Mouse (Mus musculus): Measurements from ENCODE around the gene Tnn. TPM values are rescaled to one million over a fixed set of nuclear protein-coding genes. Genes with fewer than 3 reads are reported as not detected.
A peak's percentile ranks its signal among the peaks of the same experiment; 100 is the strongest.

Gene Tnn
- polyA plus RNA-seq, 2 experiments from 2014 or later: 0.07 to 0.13 TPM

DNA sequence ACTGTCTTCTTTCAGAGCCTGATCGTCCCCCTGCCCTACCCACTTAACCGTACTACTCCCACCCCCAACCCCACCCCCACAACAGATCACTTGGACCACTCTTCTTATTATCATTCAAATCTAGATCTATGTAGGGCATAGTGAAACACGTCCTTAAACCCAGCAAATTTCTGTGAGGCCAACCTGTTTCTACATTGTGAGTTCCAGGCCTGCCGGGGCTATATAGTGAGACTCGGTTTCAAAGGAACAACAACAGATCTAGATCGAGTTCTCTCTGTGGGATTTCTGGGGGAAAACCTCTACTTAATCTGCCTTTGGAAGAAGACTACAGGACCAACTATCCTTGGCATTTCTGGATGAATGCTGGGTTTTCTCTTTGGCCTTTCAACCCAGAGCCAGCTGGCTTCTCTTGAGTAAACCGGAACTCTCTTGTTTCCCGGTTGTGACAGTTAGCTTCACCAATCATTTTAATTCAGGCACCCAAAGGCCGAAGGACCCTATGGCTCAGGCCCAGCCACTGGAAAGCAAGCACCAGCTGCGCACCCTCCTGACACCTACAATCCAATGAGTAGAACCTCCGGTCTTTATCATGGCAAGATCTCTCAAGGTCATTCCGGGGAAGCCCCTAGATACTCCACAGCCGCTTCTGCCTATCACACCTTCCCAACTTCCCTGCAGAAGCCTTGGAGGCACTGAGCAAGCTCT, 110.0 kb downstream of the Tnn start:
- ATAC-seq: no peak

DNA sequence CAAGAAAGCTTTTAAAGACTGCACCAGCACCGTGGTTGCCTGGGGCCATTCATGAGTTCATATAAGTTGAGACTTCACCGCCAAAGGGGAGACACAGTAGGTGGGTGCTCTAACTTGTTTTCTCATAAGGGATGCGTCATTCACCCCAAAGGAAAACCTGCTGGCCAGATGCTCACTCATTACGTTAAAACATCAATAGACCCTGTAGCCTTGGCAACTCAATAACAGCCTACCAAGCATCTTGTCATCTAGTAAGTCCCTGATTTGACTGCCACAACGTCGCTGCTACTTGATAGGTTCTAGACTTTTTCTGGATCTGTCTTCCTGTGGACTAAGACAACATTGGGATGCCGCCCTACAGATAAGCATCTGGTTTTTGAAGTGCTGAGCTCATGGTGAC, 111.0 kb downstream of the Tnn start:
- no peak for ATAC-seq

DNA sequence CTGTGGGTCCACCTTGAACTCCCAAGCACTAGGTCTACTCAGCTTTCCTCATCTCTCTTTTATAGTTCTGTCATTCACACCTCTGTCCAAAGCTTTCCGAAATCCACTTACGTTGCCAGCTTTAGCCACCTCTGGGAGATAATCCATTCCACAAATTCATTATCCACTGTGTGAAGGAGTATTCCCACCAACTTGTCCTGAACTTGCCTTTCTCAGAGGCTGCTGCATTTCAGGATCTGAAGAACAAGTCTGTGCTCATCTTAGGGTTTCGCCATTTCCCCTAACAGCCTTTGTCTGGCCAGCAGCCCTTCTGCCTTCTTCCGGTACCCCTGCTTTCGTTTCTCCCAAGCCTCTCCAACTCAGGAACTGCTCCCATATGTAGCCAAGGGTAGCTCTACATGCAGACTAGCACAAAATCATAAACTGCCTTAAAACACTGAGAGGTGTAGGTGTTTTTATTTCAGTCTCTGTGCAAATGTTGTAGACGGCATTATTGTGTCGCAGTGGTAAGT, 112.1 kb downstream of the Tnn start:
- ATAC-seq: no peak

DNA sequence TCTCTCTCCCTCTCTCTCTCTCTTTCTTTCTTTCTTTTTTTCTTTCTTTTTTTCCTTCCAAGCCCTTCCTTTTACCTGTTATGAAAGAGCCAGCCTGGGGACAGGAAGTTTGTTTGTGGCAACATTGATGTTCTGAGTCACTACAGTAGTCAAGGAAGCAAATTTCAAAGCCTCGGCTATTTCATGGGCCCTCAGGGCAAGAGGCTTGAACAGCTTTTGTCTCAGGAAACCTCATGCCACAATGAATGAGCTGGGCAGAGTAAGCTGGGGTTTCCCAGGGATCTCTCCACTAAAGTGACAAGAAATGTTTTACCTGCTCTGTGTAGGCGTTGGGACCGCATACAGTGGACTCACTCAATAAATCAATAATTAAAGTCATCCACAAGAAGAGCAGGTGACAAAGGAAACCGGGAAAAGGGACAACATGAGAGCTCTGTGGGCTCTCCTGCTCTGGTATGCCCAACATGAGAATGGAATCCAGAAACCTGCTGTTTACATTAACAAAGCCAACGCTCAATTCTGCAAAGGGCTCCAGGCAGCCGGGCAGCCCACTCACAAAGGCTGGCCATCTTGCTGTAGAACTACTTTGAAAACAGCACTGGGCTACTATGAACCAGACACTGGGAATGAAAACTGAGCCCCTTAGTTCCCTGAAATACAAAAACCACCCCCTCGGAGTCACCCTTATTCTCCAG, 113.3 kb downstream of the Tnn start:
- ATAC-seq: no peak

DNA sequence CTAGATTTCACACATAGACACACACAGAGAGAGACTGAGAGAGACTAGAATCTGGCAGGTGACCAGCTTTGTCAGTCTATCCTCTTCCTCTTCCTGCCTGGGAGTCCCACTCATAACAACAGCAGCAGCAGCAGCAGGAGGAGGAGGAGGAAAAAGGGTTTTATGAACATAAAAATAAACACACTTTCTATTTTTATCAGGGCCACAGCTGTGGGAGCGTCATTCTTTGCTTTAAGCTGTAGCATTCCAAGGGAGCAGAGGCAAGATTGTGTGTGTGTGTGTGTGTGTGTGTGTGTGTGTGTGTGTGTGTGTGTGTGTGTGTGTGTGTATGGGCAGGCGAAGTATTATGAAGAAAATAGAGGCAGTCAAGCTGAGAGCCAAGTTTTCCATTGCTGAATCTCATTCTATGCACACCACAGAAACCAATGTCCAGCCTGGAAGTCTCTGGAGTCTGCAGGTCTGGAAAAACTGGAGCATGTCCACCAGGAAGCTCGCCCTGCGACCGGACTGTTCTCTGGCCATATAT, 116.3 kb downstream of the Tnn start:
- peak; percentile 76 for ATAC-seq

DNA sequence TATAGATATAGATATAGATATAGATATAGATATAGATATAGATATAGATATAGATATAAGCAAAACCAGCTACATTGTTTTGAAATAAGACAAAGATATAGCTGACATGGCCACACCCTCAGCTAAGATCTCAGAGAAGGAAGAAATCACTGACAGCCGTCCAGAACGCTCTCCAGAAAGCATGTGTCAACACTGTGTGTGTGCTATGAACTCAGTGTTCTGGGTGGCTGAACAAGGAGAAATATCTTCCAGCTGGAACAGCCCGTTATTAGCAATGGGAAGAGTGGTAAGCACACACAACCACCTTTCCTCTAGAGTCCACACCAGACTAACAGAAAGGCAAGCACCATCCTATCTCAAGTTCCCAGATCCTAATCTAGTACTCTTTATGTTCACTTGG, 117.8 kb downstream of the Tnn start:
- ATAC-seq: no peak

Other genes with a start within 250 kb of the Tnn start
- 100 to 1,000 TPM; 212 to 238 TPM for gene 4930523C07Rik, start 109.2 kb downstream of the Tnn start, polyA plus RNA-seq (2017; shearing (Covaris generic))
- 100 to 1,000 TPM; 237 to 281 TPM for gene Mrps14, start 41.6 kb upstream of the Tnn start, polyA plus RNA-seq (2017; shearing (Covaris generic))
- gene Cacybp, start 59.3 kb upstream of the Tnn start, polyA plus RNA-seq (2017; shearing (Covaris generic)): 100 to 1,000 TPM in 1 of 2 experiments, 10 to 100 TPM in 1; 81.6 to 125 TPM